Mouse (Mus musculus): ENCODE results near the gene Ackr3.
A peak's percentile ranks its signal among the peaks of the same experiment; 100 is the strongest.

Ackr3 gene

DNA sequence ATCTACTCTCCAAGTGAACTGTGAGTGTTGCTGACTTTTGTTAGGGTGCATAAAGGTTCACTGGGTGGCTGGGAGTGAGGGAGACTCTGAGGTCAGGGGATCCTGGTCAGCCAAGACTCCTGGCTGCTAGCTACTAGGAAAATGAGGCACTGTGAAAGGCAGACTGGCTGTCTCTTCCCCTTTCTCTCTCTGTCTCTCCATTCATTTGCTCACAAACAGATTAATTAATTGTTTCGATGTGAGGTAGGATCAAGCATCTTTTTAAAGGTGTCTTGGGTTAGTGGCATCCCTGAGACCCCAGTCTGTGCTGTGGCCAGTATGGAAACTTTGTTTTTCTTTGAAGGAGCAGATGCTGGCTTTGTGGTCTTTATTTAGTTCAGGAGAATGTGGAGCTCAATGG, 1.0 kb downstream of the Ackr3 start:
- peak; percentile 35 for DNase-seq (ENCODE audit: low read depth, low spot score)

DNA sequence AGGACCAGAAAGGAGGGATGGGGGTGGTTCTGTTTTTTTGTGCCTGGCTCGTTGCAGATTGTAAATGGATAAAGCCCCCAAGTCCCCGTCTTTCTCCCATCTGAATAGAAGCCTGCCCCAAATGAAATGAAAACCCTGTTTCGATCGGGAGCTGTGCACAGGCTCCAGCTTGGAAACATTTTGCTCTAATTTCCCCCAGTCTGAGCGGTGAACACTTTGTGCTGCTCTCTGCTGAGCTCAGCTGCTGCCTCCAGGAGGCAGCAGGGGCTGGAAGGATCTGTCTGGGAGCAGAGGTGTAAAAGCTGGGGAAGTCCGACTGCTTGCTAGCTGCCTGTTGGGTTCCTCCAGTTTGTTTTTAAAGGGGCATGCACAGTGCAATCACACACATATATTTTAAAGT, 1.4 kb downstream of the Ackr3 start:
- peak; percentile 88 for DNase-seq (ENCODE audit: low read depth, low spot score)

- no peak for DNase-seq (ENCODE audit: low read depth, low spot score)
These were observed 2.9 kb downstream of the Ackr3 start for GRCm38 (mm10) chr1:90206684-90207083.

- no peak for DNase-seq (ENCODE audit: low read depth, low spot score)
These were observed 3.5 kb downstream of the Ackr3 start for GRCm38 (mm10) chr1:90207279-90207678.

DNA sequence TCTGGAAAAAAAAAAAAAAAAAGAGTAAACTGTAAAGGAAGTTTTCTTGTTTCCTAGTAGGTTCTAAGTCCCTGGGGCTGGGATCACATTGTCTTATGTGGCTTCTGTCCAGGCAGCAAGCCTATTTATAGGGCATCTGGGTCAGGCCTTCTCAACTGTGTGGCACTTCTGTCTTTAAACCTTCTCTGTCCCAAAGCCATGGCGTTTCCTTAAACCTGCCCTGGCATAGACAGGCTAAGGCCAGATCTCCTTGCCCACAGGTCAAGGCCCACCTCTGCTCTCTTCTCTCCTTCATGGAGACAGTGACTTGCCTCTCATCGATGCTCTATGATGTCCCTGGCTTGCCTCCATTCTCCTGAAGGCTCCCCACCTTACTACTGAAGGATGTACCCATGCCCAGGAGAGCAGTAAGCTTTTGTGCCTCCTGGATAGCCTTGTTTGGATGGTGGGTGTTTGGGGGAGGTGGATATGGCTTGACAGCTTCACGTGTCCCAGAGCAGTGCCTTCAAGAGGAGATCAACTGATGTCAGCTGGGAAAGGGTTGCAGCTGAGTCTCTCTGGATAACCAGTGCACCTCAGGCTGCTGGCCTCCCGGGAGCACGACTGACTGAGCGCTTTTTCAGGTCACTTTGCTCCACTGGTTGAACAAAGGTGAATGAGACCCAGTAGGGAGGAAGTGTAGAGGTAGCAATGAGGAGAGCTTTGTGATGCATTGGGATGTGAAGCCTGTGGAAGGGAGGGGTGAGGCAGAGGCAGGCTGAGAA, 4.1 kb downstream of the Ackr3 start:
- DNase-seq (ENCODE audit: low read depth, low spot score): no peak

GRCm38 (mm10) chr1:90208503-90208860, 4.7 kb downstream of the Ackr3 start:
- DNase-seq (ENCODE audit: low read depth, low spot score): no peak

GRCm38 (mm10) chr1:90209069-90209468, 5.3 kb downstream of the Ackr3 start:
- DNase-seq (ENCODE audit: low read depth, low spot score): no peak

- no peak for DNase-seq (ENCODE audit: low read depth, low spot score)
These were observed 6.0 kb downstream of the Ackr3 start for GRCm38 (mm10) chr1:90209741-90210140.

DNA sequence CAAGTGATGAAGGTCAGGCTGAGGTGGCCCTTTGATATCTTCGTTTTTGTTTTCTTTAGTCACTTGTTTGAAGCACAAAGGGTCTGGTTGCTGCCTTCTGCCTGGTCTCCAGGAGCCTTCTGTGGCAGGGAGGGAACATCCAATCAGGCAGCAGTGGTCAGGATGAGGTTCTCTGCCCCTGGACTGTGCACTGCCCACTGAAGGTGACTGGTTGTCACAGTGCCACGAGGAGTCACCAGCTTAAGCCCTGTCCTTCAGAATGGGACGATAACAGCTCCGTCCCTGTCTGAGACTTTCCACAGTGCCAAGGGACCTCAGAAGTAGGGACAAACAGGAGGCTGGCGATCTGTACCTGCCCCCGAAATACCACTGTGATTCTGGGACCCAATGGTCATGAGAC, 6.6 kb downstream of the Ackr3 start:
- no peak for DNase-seq (ENCODE audit: low read depth, low spot score)

- DNase-seq (ENCODE audit: low read depth, low spot score): no peak
These were observed 7.0 kb downstream of the Ackr3 start for GRCm38 (mm10) chr1:90210761-90211160.

DNA sequence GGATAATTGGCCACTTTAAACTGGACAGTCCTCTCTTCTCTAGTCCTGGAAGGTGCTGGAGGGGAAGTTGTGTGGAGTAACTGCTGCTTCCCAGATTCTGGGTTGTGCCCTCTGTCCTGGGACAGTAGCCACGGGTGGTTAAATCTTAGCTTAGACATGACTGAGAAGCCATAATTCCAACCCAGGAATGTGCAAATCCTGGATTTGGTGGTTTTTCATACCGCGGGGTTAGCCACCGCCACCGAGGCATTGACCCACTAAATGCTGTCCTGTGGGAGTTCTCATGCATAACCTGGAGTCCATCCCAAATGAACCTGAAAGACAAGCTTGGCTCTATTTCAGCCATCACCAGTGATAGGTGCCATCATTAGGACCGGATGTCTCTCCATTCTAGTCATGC, 8.6 kb downstream of the Ackr3 start:
- DNase-seq (ENCODE audit: low read depth, low spot score): no peak

DNA sequence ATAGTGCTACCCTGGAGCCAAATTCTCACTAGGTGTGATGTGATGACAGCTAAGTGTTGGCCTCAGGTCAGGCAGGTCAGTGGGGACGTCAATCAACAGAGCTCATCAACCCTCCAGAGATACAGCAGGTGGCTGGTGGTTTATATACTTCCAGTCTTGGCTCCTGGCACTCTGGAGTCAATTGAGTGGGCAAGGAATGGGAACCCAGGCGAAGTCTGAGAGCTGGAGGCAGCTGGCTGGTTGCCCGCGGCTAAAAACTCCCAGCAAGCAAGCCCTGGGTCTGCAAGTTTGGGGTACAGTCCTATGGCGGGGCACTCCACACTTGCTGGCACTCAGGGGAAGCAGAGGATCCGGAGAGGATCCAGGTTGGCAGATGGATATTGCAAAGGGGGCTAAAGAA, 9.1 kb downstream of the Ackr3 start:
- no peak for DNase-seq (ENCODE audit: low read depth, low spot score)

DNA sequence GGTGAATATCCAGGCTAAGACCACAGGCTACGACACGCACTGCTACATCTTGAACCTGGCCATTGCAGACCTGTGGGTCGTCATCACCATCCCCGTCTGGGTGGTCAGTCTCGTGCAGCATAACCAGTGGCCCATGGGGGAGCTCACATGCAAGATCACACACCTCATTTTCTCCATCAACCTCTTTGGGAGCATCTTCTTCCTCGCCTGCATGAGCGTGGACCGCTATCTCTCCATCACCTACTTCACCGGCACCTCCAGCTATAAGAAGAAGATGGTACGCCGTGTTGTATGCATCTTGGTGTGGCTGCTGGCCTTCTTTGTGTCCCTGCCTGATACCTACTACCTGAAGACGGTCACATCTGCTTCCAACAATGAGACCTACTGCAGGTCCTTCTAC, 10.2 kb downstream of the Ackr3 start:
- no peak for DNase-seq (ENCODE audit: low read depth, low spot score)

GRCm38 (mm10) chr1:90214926-90215325, 11.1 kb downstream of the Ackr3 start:
- no peak for DNase-seq (ENCODE audit: low read depth, low spot score)

DNA sequence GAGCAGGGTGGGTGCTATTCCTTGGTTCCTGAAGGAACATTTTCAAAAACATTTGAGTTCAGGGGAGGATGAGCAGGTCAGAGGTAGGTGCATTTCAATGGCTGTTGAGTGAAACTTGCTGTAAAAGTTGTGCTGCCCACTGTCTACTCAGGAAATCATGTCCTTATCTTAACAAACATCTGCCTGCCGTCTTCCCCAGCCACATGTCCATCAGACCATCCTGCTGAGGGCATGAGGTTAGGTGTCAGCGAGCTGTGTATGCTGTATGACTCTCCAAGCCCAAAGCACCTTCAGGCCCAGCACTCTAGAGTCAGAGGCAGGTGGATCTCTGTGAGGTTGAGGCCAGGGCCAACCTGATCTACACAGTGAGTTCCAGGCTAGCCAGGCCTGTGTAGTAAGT, 12.1 kb downstream of the Ackr3 start:
- DNase-seq (ENCODE audit: low read depth, low spot score): no peak

DNA sequence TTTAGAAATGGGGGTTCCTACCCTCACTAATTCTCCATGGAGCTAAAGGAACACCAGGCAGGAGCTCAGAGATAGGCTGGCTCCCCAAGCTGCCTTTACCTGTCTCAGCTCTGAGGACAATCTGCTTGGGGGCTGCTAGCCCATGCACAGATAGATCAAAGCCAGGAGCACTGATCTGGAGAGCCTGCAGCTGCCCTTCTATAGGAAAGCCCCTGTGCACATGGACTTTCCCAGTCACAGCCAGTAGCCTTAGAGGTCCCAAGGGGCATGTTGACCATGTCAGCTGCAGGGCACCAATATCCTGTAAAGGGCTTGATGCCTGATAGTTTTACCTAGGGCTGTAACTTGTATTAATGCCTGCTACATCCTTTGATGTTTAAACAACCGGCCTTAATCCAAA, 12.6 kb downstream of the Ackr3 start:
- DNase-seq (ENCODE audit: low read depth, low spot score): no peak

DNA sequence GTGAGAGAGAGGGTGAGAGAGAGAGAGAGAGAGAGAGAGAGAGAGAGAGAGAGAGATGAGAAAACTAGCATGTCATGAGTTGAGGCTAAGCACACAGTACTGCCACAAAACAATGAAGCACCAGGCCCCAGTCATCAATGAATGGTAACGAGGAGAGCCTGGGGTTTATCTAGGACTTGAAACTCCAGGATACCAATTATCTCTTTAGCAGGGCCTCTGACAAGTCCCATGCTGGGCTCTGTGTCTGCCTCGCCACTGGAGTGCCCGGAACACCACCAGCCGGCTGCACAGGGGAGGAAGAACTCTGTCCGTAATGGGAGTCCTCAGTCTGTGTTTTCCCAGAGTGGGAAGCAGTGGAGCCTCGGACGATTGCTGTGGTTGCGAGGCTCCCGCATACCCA, 16.5 kb downstream of the Ackr3 start:
- no peak for DNase-seq (ENCODE audit: low read depth, low spot score)

DNA sequence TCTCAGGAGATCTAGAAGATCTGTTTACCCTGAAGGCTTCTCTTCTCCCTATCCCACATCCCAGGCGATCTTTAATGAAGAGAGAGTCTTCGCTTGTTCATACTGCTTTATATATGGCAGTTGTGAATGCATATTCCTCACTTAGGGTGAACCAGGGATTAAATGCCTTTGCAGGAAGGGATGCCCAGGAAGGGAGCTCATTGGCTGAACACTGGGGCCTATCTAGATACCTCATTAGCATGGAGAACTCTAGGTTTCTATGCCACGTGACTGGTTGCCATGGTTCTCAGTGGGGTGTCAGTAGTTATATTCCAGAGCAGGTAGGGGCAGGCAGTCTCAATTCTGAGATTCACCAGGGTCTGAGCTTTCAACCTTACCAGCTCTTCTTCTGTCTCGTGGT, 17.1 kb downstream of the Ackr3 start:
- DNase-seq (ENCODE audit: low read depth, low spot score): no peak

DNA sequence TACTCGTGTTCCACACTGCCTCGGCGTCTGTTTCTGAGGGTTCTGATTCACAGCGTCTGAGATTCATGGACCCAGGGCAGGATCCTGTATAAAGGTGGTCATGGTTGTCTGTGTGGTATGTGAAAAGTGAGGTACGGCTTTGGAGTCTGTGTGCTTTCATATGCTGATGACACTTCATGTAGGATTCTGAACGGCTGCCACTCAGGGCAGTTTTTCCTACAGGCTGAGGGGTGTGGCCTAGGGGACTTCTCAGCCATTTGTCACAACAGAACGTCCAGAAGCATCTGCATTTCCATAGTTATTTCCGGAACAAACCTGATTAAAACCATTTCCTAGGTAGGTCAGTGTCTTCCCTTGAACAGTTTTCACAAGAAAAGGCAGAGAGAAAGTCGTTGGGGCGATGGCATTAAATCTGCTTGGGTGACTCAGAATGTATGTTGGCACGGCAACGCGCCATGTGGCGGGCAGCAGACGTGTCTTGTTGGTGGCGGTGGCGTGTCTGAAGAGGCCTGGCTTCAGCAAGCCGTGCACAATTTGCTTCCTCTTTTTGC, 18.1 kb downstream of the Ackr3 start:
- DNase-seq (ENCODE audit: low read depth, low spot score): no peak

GRCm38 (mm10) chr1:90222427-90222901, 18.7 kb downstream of the Ackr3 start:
- no peak for DNase-seq (ENCODE audit: low read depth, low spot score)

DNA sequence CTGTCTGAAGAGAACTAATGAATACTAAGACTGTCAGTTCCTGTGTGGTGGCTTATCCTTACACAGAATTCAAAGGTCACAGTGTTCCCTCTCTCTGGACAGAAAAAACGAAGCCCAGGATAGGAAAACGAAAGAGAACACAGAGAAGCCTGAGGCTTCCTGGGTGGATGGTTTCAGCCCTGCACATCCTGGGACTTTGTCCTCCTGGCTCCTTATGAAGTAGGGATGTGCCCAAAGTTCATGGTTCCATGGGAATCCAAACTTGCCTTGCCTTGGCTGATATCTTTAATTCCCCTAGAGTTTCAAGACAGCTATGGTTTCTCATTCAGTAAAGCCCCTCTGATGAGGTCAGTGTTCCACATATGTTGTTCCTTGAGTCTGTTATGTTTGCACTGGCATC, 19.2 kb downstream of the Ackr3 start:
- no peak for DNase-seq (ENCODE audit: low read depth, low spot score)

DNA sequence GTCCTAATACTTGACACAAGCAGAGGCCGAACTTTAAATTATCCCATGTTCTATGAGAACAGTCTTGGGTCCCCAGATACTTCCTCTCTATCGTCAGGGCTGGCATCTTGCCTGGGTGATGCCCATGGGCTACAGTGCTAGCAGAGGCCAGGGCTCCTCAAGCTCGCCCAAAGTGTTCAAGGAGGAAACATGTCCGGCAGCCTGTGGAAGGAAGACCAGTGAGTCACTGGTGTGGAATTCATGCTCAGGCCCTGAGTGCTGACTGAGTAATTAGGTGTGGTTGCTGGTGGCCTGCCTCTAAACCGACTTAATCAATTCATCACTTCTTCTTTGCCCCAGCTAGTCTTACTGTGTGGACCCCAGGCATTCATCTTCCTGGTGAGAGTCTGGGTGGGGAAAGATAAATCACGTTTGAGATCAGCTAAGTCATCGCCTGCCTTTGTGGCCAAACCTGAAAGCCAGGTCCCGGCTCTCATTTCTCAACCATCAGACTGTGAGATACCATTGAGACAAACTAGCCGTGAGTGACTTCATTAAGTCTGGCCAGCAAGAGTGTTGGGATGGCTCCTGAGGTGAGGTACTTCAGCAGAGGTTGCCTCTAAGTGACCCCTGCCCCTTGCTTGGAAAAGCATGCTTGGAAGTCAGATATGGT, 21.9 kb downstream of the Ackr3 start:
- DNase-seq (ENCODE audit: low read depth, low spot score): peak; percentile 99

DNA sequence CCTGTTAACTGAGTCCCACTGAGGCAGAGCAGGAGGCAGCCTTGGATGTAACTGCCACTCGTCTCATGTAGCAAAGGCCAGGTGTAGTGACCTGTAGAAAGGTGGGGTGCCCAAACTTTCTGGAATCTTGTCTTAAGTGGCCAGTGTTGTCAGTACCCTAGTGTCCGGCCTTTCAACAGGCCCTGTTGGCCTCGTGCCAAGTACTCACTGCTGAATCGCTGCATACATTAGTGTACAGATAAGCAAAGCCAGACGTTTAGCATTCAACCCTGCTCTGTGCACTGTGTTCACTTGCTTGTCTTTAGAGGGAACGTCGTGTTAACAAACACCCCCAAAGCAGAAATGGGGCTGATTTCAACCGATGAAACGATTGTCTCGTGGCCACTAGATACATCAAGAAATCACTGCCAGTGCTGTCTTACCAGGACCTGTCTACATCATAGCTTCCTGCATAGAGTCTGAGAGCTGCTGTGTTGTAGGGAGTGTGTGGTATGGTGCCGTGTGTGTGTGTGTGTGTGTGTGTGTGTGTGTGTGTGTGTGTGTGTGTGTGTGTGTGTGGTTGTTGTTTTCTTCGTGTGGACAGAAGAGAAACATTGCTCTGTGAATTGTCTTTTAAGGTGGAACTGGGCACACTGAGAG, 24.0 kb downstream of the Ackr3 start:
- DNase-seq (ENCODE audit: low read depth, low spot score): peak; percentile 82

Measured in 3T3-L1 (cell line).